Comparison of ENCODE assay signal across 9 mouse cellular contexts in the genomic region with DNA sequence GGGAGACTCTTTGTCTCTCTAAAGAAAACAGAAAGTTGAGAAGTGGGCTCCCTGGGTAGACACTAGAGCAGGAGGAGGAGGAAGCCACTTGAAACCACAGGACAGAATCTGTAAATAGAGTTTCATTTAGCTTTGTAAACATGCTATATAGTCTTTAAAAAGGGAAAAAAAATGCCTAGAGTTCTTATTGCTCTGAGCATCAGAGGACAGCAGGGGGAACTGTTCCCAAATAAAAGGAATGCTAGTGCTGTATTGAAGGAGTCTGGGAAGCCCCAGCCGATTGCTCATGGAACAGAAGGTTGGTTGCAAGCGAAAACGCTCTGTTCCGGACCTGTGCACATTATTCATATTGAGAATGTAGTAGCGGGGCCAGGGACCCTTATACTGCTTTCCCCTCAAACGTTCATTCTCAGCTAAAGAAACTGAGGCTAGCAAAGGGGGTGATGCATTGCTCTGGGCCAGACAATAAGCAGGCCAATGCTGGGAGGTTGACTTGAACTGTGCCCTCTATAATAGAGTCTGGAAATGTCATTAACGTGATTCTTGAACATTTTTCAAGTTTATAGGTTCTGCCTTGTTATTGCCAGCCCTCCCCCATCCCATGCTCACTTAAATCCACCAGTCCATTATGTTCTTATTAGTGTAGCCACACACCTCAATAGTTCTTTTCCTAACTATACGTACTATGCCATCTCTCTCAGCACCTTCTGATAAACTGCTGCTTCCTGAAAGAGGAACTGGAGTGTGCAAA. TPM values are rescaled to one million over a fixed set of nuclear protein-coding genes. Genes with fewer than 3 reads are reported as not detected.
DNase-seq lines count a peak whose midpoint lies in the region; ATAC-seq lines count a peak whose summit lies in the region.
"Had no signal": no experiment of that assay in that cellular context is flagged by ENCODE, and none has a peak within 500 bp of the region (broad histone marks: within the 10 kb centered on the region; RNA-seq: fewer than 3 reads in every experiment).

No protein-coding gene starts in this region.

- no peaks in the 10 kb centered on the region for H3K36me3 ChIP-seq in kidney, embryonic 15.5 days
- no peaks in the 10 kb centered on the region for H3K36me3 ChIP-seq in hindbrain, embryonic 14.5 days (replicated peaks; ENCODE audit: control insufficient read depth, insufficient read depth)
- H3K36me3 ChIP-seq: midbrain, embryonic 12.5 days had no signal

- no peak overlapping the region for H3K4me3 ChIP-seq in kidney, embryonic 15.5 days (replicated peaks)
- no peak overlapping the region for H3K4me3 ChIP-seq in hindbrain, embryonic 14.5 days (replicated peaks; ENCODE audit: low read length)
- H3K4me3 ChIP-seq: midbrain, embryonic 12.5 days had no signal

- 15% methylated on average over 8 of the region's 8 CpGs for WGBS in kidney, embryonic 15.5 days
- WGBS in hindbrain, embryonic 14.5 days = 25% methylated on average over 8 of the region's 8 CpGs

- peaks cover 36% of the 10 kb centered on the region for H3K4me1 ChIP-seq in kidney, embryonic 15.5 days
- no peaks in the 10 kb centered on the region for H3K4me1 ChIP-seq in hindbrain, embryonic 14.5 days (replicated peaks; ENCODE audit: control insufficient read depth, insufficient read depth, low read length)

- DNase-seq in kidney, postnatal 25 days = no peak
- DNase-seq in brain, adult 2 months (ENCODE audit: low read depth, low spot score) = peak; percentile 40
- peak; percentile 53 for DNase-seq in hindbrain, embryonic 14.5 days (ENCODE audit: low spot score)
- peak; percentile 41 for DNase-seq in mesoderm, embryonic 11.5 days (ENCODE audit: low read depth, low spot score)
- no peak for DNase-seq in ovary, postnatal 36 days (ENCODE audit: low spot score)
- no peak for DNase-seq in testis, postnatal 14 days (ENCODE audit: low spot score)

- no peak overlapping the region for H3K9ac ChIP-seq in kidney, embryonic 15.5 days
- no peak overlapping the region for H3K9ac ChIP-seq in hindbrain, embryonic 14.5 days
- H3K9ac ChIP-seq: midbrain, embryonic 12.5 days had no signal

- ATAC-seq in kidney, embryonic 15.5 days (replicated peaks; ENCODE audit: low FRiP score) = peak; percentile 79
- ATAC-seq in hindbrain, embryonic 14.5 days (ENCODE audit: low FRiP score) = peak; percentile 71
- no peak for ATAC-seq in activated CD4-positive, CD25-positive, alpha-beta regulatory T cell, adult 4 months

- no peaks in the 10 kb centered on the region for H3K27me3 ChIP-seq in kidney, embryonic 15.5 days
- H3K27me3 ChIP-seq in hindbrain, embryonic 14.5 days (ENCODE audit: control insufficient read depth, insufficient read depth, low read length) = no peaks in the 10 kb centered on the region
- H3K27me3 ChIP-seq: midbrain, embryonic 12.5 days had no signal

- no peak overlapping the region for H3K4me2 ChIP-seq in kidney, embryonic 15.5 days
- no peak overlapping the region for H3K4me2 ChIP-seq in hindbrain, embryonic 14.5 days (replicated peaks)
- H3K4me2 ChIP-seq: midbrain, embryonic 12.5 days had no signal

- no peaks in the 10 kb centered on the region for H3K9me3 ChIP-seq in kidney, embryonic 15.5 days (replicated peaks)
- H3K9me3 ChIP-seq in hindbrain, embryonic 14.5 days (ENCODE audit: control insufficient read depth, low read length) = no peaks in the 10 kb centered on the region
- H3K9me3 ChIP-seq: midbrain, embryonic 12.5 days had no signal

- peak overlapping the region; percentile 71 for H3K27ac ChIP-seq in kidney, embryonic 15.5 days
- H3K27ac ChIP-seq in hindbrain, embryonic 14.5 days = no peak overlapping the region
- H3K27ac ChIP-seq: midbrain, embryonic 12.5 days had no signal

RNA-seq across cellular contexts. Expression of a gene that starts 37.8 kb away (rescaled TPM):
- polyA plus RNA-seq in kidney, embryonic 15.5 days (2015; fragmentation: Nextera tagmentation; extraction: Ambion mirVana) = 0.21 and 0.36 TPM in 2 replicates
- polyA plus RNA-seq in hindbrain, embryonic 14.5 days (2014; fragmentation: Nextera tagmentation; extraction: Ambion mirVana) = 0.28 TPM in 1 of 2 replicates, not detected in the other
- not detected for polyA plus RNA-seq in activated CD4-positive, CD25-positive, alpha-beta regulatory T cell, adult 4 months (2017; shearing (Covaris generic))

Comparison
In these comparisons a context has a peak if more than half of its experiments do, and no peak if none do; other contexts are left out.
1. DNase-seq: peak in brain, adult 2 months (single experiment), hindbrain, embryonic 14.5 days (single experiment) and mesoderm, embryonic 11.5 days (single experiment); none in kidney, postnatal 25 days (0 of 2), ovary, postnatal 36 days (single experiment) and testis, postnatal 14 days (single experiment).